Mouse (Mus musculus) CH12.LX (cell line): ENCODE measurements around the gene Rbms1. TPM values are rescaled to one million over a fixed set of nuclear protein-coding genes. Genes with fewer than 3 reads are reported as not detected.
A peak's percentile ranks its signal among the peaks of the same experiment; 100 is the strongest.

Experiments used
- DNase-seq: peaks from one replicate; pipeline ENCODE4 v3.0.0-alpha.2; 2013; ENCODE audit errors: extremely low read depth
- H3K27ac ChIP-seq: 2 replicates; pipeline ENCODE4 v1.5.1; 2012; ENCODE audit warnings: low read depth, mild to moderate bottlenecking, control low read depth, moderate library complexity; ENCODE audit not compliant: insufficient read depth
- H3K27me3 ChIP-seq: replicated peaks from 2 replicates; pipeline ENCODE3; 2012; ENCODE audit warnings: inconsistent platforms
- H3K36me3 ChIP-seq, 2 experiments: replicated peaks in 1 of 2; 2 replicates each; pipeline versions ENCODE3 to v1.6.1; 2012; ENCODE audit warnings: inconsistent platforms in 1 of 2, low read length in 1 of 2, mild to moderate bottlenecking in 1 of 2, mixed read lengths in 1 of 2, moderate library complexity in 1 of 2; ENCODE audit not compliant: control insufficient read depth in 1 of 2, insufficient read depth in 1 of 2
- H3K4me1 ChIP-seq, 2 experiments: 2 replicates each; pipeline ENCODE4 v1.6.1; 2012; ENCODE audit warnings: inconsistent platforms in 1 of 2, moderate library complexity in 1 of 2; ENCODE audit not compliant: insufficient read depth in 2 of 2, control insufficient read depth in 1 of 2
- H3K4me2 ChIP-seq: 2 replicates; pipeline ENCODE4 v1.6.1; 2012; ENCODE audit warnings: low read depth, mild to moderate bottlenecking, control low read depth; ENCODE audit not compliant: poor library complexity, insufficient read depth, severe bottlenecking
- H3K4me3 ChIP-seq, 3 experiments: fragments of 150-350 bp in 1 of 3; sonication (generic) in 1 of 3; replicated peaks in 1 of 3; 2 replicates each; pipeline versions ENCODE3 to v1.5.1; 2011 to 2012; ENCODE audit warnings: low read depth in 2 of 3, low read length in 2 of 3, mild to moderate bottlenecking in 2 of 3, moderate library complexity in 2 of 3, control low read depth in 1 of 3, improper control_type of control experiment in 1 of 3, inconsistent platforms in 1 of 3, mixed read lengths in 1 of 3; ENCODE audit not compliant: poor library complexity in 1 of 3
- H3K79me2 ChIP-seq: replicated peaks from 2 replicates; pipeline ENCODE4 v1.6.1; 2012; ENCODE audit warnings: mild to moderate bottlenecking, moderate library complexity; ENCODE audit not compliant: control insufficient read depth, poor library complexity, insufficient read depth, severe bottlenecking; ENCODE audit errors: extremely low read depth
- H3K9ac ChIP-seq: 2 replicates; pipeline ENCODE4 v1.6.1; 2012; ENCODE audit warnings: low read depth, mild to moderate bottlenecking, control low read depth, moderate library complexity; ENCODE audit not compliant: insufficient read depth
- H3K9me3 ChIP-seq: replicated peaks from 2 replicates; pipeline ENCODE3; 2012; ENCODE audit warnings: low read length, inconsistent platforms, mixed read lengths
- CHD2 ChIP-seq: IDR thresholded peaks from 2 replicates; pipeline ENCODE4 v1.6.1; 2011; ENCODE audit warnings: low read length, improper control_type of control experiment
- CTCF ChIP-seq, 2 experiments: IDR thresholded peaks in 1 of 2; conservative IDR thresholded peaks in 1 of 2; 2 replicates each; pipeline ENCODE4 v1.5.1; 2011 to 2012; ENCODE audit warnings: low read depth in 2 of 2, low read length in 2 of 2, improper control_type of control experiment in 1 of 2, inconsistent platforms in 1 of 2, mild to moderate bottlenecking in 1 of 2, moderate library complexity in 1 of 2
- E2F4 ChIP-seq: IDR thresholded peaks from 2 replicates; pipeline ENCODE4 v1.6.1; 2011; ENCODE audit warnings: low read depth, low read length, improper control_type of control experiment; ENCODE audit not compliant: insufficient replicate concordance
- EP300 ChIP-seq: IDR thresholded peaks from 2 replicates; pipeline ENCODE4 v1.6.1; 2011; ENCODE audit warnings: low read length, improper control_type of control experiment
- HCFC1 ChIP-seq: IDR thresholded peaks from 2 replicates; pipeline ENCODE4 v1.6.1; 2012; ENCODE audit warnings: low read depth, mild to moderate bottlenecking, inconsistent platforms, low read length, improper control_type of control experiment
- IRF4 ChIP-seq: IDR thresholded peaks from 2 replicates; pipeline ENCODE4 v1.6.1; 2014; ENCODE audit warnings: low read depth, mild to moderate bottlenecking, inconsistent platforms, low read length, improper control_type of control experiment
- JUN ChIP-seq: IDR thresholded peaks from 2 replicates; pipeline ENCODE4 v1.6.1; 2011; ENCODE audit warnings: low read depth, mild to moderate bottlenecking, low read length, improper control_type of control experiment, moderate library complexity; ENCODE audit not compliant: insufficient read depth
- JUND ChIP-seq: conservative IDR thresholded peaks from 2 replicates; pipeline ENCODE4 v1.6.1; 2011; ENCODE audit warnings: low read depth, low read length, improper control_type of control experiment
- MAFK ChIP-seq: IDR thresholded peaks from 2 replicates; pipeline ENCODE4 v1.6.1; 2011; ENCODE audit warnings: low read length, improper control_type of control experiment; ENCODE audit not compliant: insufficient replicate concordance
- MAX ChIP-seq: IDR thresholded peaks from 2 replicates; pipeline ENCODE4 v1.6.1; 2011; ENCODE audit warnings: low read length, improper control_type of control experiment
- MAZ ChIP-seq: IDR thresholded peaks from 2 replicates; pipeline ENCODE4 v1.6.1; 2012; ENCODE audit warnings: low read depth, mild to moderate bottlenecking, inconsistent platforms, low read length, improper control_type of control experiment, moderate library complexity
- MXI1 ChIP-seq: IDR thresholded peaks from 2 replicates; pipeline ENCODE4 v1.6.1; 2011; ENCODE audit warnings: mild to moderate bottlenecking, low read depth, low read length, improper control_type of control experiment
- MYC ChIP-seq: IDR thresholded peaks from 2 replicates; pipeline ENCODE4 v1.6.1; 2011; ENCODE audit warnings: low read depth, mild to moderate bottlenecking, improper control_type of control experiment, low read length
- NRF1 ChIP-seq: IDR thresholded peaks from 2 replicates; pipeline ENCODE4 v1.6.1; 2014; ENCODE audit warnings: low read depth, mild to moderate bottlenecking, inconsistent platforms, low read length, improper control_type of control experiment, moderate library complexity
- RAD21 ChIP-seq: IDR thresholded peaks from 2 replicates; pipeline ENCODE4 v1.6.1; 2011; ENCODE audit warnings: low read depth, mild to moderate bottlenecking, low read length, improper control_type of control experiment, moderate library complexity
- SMC3 ChIP-seq: IDR thresholded peaks from 2 replicates; pipeline ENCODE4 v1.6.1; 2011; ENCODE audit warnings: low read depth, low read length, improper control_type of control experiment
- USF1 ChIP-seq: IDR thresholded peaks from 2 replicates; pipeline ENCODE4 v1.6.1; 2014; ENCODE audit warnings: low read depth, mild to moderate bottlenecking, inconsistent platforms, low read length, improper control_type of control experiment
- USF2 ChIP-seq: conservative IDR thresholded peaks from 2 replicates; pipeline ENCODE4 v1.6.1; 2011; ENCODE audit warnings: low read depth, low read length, improper control_type of control experiment
- ZC3H11A ChIP-seq: IDR thresholded peaks from 2 replicates; pipeline ENCODE4 v1.6.1; 2012; ENCODE audit warnings: low read depth, mild to moderate bottlenecking, inconsistent platforms, low read length, improper control_type of control experiment
- ZNF384 ChIP-seq: IDR thresholded peaks from 2 replicates; pipeline ENCODE4 v1.6.1; 2012; ENCODE audit warnings: low read depth, low read length, improper control_type of control experiment, inconsistent platforms
- dilution Hi-C: fragments of 300-500 bp; cut with MboI; formaldehyde crosslinking; loops from 2 replicates; pipeline ENCODE4 v1.14.3; 2020; ENCODE audit warnings: low sequenced_read_pairs; ENCODE audit not compliant: extremely low pct_unique_long_range_greater_than_20kb, extremely low pct_ligation_motif_present
- in situ Hi-C: fragments of 300-500 bp; cut with MboI; formaldehyde crosslinking; loops from 3 replicates; pipeline ENCODE4 v1.14.3; 2019; ENCODE audit warnings: low sequenced_read_pairs, low pct_ligation_motif_present, low pct_unique_long_range_greater_than_20kb, mixed read lengths
- polyA plus RNA-seq: library from polyadenylated mRNA; unstranded; fragments of >175 nt; gene quantifications from 2 replicates; pipeline ENCODE4 v1.2.1, GENCODE M21; 2012; ENCODE audit warnings: low read depth; ENCODE audit not compliant: insufficient read length
- total RNA-seq, 2 experiments: library from RNA; depleted of rRNA; stranded (reverse); fragments of 300-350 nt in 1 of 2; fragments of >200 nt in 1 of 2; gene quantifications; 2 replicates each; pipeline ENCODE4 v1.2.3; 2012 to 2014

Gene Rbms1
- total and polyA plus RNA-seq, 3 experiments = 10.6 to 33.9 (median 12.6) TPM

GRCm38 (mm10) chr2:60720906-60721305, 242.1 kb downstream of the Rbms1 start:
- no peaks in the 10 kb centered on the region for H3K36me3 ChIP-seq
- H3K9me3 ChIP-seq = no peaks in the 10 kb centered on the region
- in situ Hi-C loops (no loop called here), dilution Hi-C loops (no loop called here)
- no peaks in the 10 kb centered on the region for H3K79me2 ChIP-seq
- TF ChIP-seq ZC3H11A (peak; percentile 26; the same call in 1 of the 2 replicates), CTCF (conservative IDR thresholded peaks at IDR 0.05 in 1 of 2, IDR thresholded peaks at IDR 0.05 in 1 of 2; ENCODE audit: low read depth in 2 of 2, low read length in 2 of 2) (peak; percentile 78 to 82), MYC (no peak), MAFK (0 out of 2 replicates have a peak, but pooled peaks have one; percentile 13), SMC3 (peak; percentile 75), MAX (no peak), IRF4 (0 out of 2 replicates have a peak, but pooled peaks have one; percentile 17), RAD21 (peak; percentile 70)
- no peak overlapping the region for H3K27ac ChIP-seq
- no peaks in the 10 kb centered on the region for H3K4me1 ChIP-seq
- H3K4me3 ChIP-seq = no peak overlapping the region
- no peaks in the 10 kb centered on the region for H3K27me3 ChIP-seq
- DNase-seq = no peak
- no peak overlapping the region for H3K9ac ChIP-seq
- no peak overlapping the region for H3K4me2 ChIP-seq

GRCm38 (mm10) chr2:60720205-60720604, 242.8 kb downstream of the Rbms1 start:
- no peak overlapping the region for H3K4me3 ChIP-seq
- dilution Hi-C loops (no loop called here), in situ Hi-C loops (no loop called here)
- no peaks in the 10 kb centered on the region for H3K79me2 ChIP-seq
- no peaks in the 10 kb centered on the region for H3K9me3 ChIP-seq
- H3K4me1 ChIP-seq = no peaks in the 10 kb centered on the region
- no peaks in the 10 kb centered on the region for H3K36me3 ChIP-seq
- H3K4me2 ChIP-seq = no peak overlapping the region
- no peak for DNase-seq
- no peak overlapping the region for H3K27ac ChIP-seq
- no peak overlapping the region for H3K9ac ChIP-seq
- TF ChIP-seq RAD21 (no peak), MXI1 (no peak), IRF4 (no peak), EP300 (no peak), E2F4 (no peak), MAZ (no peak), MYC (no peak), CHD2 (no peak), ZNF384 (no peak), ZC3H11A (no peak), USF2 (no peak), USF1 (no peak), HCFC1 (no peak), NRF1 (no peak), JUND (no peak), JUN (no peak)
- no peaks in the 10 kb centered on the region for H3K27me3 ChIP-seq
